Mouse (Mus musculus): Measurements from ENCODE around the gene Btd.

The Btd gene

GRCm38 (mm10) chr14:31666931-31667705 lies 26.3 kb downstream of the Btd start:
- DNase-seq: no peak

DNA sequence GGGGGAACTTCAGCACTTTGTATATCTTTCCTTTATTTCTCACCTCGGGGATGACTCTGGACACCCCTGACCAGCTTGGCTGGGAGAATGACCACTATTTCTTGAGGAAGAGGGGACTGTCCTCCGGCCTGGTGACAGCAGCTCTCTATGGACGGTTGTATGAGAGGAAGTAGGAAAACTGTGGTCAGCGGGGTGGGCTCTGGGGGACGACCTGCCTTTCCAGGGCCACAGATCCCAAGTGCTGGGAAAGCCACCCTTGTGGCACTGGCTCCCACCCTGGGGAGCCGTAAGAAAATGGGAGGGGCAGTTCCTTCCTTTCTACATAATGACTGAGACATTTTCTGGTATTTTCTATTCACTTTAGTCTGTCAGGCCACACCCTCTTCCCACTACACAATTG lies 26.9 kb downstream of the Btd start:
- no peak for DNase-seq

- DNase-seq: no peak
Observed at GRCm38 (mm10) chr14:31668326-31668725, 27.5 kb downstream of the Btd start.

DNA sequence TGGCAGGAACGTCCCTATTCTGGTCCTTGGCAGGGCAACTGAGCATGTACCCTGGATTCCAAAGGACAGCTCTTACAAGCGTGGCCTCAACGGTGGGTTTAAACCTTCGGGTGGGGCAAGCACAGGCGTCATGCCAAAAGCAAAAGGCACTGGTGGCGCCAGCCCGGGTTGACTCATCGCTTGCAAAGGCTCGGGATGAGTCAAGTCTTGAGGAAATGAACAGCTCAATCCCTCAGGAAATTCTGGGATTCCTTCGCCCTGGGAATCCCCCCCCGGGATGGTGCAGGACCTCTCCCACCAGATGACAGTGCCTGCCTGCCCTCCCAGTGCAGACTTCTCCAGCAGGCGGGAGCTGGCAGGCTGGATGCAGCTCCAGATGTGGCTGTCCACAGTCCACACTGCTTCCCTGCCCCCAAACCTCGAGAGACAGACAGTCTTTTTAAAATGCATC lies 28.4 kb downstream of the Btd start:
- peak; percentile 44 for DNase-seq

DNA sequence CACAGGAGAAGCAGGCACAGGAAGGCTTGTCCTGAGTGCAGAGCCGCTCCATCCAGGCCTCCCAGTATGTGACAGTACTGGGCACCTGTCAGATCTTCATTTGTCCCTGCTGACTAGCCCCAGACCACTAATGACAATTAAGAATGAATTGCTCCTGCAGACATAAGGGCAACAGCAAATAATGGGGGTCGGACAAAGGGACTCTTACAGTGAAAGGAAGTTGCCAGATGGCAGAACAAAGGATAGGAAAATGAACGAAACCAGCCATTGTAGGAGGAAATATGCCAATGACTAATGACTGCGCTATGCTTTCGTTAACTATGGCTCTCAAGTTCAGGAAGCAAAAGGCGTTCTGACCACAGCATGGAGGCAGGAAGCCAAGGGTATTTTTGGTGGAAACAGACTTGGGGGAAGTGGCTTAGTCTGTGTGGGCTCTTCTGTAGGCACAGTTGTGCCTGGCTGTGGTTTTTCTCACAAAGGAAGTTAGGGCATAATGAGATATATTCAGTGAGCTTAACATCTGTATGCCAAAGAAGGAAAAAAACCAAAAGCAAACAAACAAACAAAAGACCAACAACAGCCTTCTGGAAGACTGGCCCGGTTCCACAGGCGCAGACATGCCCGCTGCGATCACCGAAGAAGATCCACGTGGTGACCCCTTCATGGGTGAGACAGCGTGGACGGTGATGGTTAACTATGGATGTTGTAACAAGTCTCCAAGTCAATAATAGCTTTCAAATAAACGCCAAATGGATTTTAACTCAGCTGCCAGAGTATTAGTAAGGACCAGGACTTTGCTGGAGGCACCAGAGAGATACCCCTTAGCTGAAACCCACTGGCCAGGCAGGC lies 29.0 kb downstream of the Btd start:
- DNase-seq: peak; percentile 65

GRCm38 (mm10) chr14:31671635-31672320 lies 30.9 kb downstream of the Btd start:
- no peak for DNase-seq

DNA sequence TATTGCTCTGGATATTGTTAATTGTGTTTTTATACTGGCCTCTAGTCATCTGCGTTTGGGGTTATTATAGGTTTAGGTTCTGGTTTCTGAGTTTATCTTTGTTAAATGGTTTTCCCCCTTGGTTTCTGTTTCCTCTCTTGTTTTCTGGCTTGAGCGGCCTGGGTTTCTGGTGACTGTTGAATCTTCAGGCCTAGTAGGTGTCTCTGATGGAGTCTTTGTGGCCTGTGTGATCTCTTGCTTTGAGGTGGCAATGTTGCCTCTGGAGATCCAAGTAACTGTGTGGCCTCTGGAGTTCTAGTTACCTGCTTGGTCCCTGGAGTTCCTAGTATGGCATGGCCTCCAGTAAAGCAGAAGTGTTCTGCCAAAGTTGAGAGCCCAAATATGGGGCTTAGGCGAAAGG lies 39.8 kb downstream of the Btd start:
- DNase-seq: no peak

GRCm38 (mm10) chr14:31681291-31681690 lies 40.5 kb downstream of the Btd start:
- DNase-seq: no peak

DNA sequence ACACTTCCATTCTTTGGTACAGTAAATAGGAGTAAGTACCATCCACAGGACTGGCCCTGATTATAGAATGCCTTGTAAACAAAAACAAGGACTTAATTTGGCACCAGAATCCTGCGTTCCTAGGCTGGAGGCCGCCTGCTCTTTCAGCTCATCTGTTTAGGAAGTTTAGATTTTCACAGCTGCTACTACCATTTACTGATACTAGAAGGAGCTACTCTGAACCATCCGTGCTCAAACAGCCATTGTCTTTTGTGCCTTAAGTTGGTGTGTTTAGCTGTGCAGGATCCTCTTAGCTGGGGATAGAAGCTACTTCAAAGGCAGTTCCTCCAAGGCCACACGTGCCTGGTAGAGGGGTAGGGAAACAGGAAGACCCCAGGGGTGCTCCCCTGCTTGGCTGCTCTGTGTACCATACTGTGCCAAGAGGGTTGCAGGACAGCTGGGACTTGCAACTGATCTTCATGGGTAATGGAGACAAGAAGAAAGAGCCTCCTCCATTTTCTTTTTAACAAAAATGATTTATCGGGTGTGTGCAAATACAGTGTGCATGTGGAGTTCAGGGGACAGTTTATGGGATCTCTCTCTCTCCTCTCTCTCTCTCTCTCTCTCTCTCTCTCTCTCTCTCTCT lies 41.2 kb downstream of the Btd start:
- peak; percentile 35 for DNase-seq

- DNase-seq: no peak
Observed at GRCm38 (mm10) chr14:31683610-31684009, 42.8 kb downstream of the Btd start.

- peak; percentile 39 for DNase-seq
Observed at GRCm38 (mm10) chr14:31684343-31685040, 43.7 kb downstream of the Btd start.

DNA sequence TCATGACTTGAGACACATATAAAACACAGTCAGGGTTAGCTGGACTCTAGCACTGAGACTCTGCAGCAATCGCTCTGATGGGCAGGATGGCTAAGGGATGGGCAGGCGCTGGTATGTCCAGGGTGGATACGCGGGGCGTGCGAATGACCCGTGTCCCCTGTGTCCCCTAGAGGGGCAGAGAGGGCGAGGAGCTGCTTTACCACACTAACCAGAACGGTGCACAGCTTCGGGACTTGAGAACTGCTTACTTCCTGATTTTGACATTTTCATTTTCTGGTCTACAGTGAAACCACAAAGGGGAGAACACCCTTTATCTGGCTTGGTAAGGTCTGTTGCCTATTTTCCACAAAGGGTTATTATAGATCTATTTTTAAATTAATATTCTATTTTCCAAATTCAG lies 44.9 kb downstream of the Btd start:
- DNase-seq: peak; percentile 46

DNA sequence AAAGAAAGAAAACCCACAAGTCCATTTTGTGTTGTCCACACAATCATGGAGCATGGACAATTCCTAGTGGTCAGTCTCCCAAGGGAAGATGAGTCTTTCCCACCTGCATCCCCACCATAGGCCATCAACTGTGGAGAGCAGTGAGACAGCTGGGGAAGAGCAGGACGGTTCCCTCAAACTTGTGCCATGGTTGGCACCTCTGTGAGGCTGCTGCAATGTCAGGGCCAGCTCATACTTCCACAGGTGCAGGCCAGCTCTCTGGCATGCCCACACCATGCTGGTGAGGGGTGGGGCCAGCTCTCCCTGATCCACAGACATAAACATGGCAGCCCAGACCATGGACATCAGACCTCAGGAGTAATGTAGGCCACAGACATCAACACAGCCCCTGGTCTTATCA lies 45.4 kb downstream of the Btd start:
- no peak for DNase-seq

GRCm38 (mm10) chr14:31692536-31692935 lies 51.7 kb downstream of the Btd start:
- no peak for DNase-seq

DNA sequence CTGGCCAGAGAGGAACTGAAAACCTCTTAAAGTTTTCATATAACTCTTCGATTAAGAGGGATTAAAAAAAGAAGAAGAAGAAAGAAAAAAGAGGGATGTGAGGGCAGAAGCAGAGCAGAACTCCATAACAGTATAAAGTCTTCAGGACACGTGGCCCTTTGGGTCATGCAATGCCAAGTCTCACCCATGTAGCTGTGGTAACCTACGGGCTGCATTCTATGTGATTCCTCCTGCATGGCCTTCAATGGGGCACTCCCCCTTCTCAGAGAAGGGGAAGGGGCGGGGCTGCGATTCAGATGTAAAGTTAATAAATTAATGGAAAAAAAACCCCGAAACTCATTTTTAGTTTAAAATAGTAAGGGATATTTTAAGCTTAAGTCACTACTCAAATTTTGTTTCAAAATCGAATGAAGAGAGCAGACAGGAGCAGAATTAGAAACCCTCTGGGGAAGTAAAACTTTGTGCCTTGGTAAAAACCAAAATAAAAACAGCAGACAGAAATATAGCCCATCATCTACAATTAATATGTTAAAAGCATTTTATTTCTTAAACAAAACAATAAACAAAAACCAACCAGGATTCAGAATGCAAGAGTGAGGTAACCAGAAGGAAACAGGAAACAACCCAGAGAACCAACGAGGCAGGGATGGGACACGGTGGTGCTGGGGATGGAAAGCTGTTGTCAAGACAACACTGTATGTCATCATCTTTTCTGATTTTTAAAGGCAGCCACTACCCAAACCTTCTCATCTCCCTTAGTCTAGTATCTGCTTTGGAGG lies 55.6 kb downstream of the Btd start:
- DNase-seq: no peak

DNA sequence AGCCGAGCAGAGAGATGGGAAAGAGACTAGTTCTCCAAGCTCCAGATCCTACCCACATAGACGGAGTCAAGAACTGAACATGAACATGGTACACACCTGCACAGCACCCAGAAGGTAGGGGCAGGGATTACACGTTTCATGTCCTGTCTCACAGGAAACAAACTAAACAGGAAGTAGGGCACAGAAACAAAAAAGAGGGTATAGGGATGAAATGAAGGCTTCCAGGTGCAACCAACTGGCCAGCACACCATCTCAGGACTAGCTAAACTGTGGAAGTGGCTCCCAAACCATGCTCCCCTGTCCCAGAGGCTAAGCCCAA lies 56.1 kb downstream of the Btd start:
- peak; percentile 50 for DNase-seq

DNA sequence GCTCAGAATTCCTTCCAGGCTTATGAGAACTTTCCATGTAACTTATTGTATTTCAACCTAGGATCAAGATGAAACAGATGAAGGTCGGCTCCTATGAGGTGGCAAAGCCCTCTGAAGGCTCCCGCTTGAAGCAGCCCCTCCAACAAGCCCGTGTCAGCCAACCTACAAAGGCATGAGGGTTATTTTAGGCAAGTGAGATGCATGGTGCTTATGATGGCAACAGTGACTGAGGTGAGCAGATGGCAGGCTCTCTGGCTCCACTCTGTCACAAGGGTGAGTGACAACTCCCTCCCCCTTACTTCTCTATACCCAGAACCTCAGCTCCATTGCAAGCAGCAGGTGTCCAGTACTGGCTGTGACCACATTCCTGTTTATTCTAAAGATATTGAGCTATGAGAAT lies 56.5 kb downstream of the Btd start:
- DNase-seq: peak; percentile 35

- no peak for DNase-seq
Observed at GRCm38 (mm10) chr14:31697755-31698154, 56.9 kb downstream of the Btd start.

DNA sequence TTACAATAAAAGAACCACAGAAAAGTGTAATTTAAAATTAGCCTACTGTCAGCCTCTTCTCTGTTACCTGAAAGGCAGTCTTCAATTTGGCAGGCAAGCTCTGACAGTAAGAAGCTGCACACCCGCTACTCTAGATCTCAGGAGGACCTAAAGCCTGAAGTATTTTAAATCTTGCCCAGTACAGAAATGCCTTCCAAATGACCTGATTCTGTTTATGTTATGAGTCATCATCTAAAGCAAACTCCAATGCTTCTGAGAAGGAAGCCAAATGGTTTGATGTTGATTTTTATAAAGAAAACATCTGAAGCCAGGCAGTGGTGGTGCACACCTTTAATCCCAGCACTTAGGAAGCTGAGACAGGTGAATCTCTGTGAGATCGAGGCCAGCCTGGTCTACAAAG lies 59.5 kb downstream of the Btd start:
- DNase-seq: no peak

DNA sequence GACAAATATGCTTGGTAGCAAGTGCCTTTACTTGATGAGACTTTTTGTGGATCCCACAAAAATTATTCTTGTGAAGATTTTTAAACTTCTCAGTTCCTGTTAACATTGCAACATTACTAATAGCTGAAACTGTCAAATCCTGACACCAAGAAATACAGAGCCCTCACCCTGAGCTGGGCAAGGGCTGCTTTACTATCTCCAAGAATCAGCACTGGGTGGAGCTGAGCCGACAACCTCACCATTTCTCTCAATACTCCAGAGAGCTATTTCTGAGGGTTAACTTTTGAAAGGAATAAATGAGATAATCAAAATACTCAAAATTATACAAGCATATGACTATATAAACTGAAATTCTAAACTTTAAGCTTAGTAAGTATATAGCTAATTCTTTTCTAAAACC lies 68.5 kb downstream of the Btd start:
- no peak for DNase-seq

DNA sequence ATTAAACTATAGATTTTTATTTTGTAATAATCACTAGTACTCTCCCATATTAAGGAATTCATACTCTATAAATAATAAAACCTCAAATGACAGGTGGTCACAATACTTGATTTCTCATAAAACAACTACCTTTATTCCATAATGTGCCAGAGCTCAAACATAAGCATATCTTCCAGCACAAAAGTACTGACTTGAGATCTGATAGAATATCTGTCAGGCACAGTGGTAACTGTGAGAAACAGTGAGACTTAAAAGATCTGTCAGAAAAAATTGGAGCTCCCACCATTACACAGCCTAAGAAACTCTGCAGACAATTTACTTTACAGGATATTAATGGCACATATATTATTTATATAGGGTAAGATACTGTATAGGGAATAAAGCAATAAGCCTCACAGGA lies 74.8 kb downstream of the Btd start:
- DNase-seq: no peak

GRCm38 (mm10) chr14:31717360-31717759 lies 76.5 kb downstream of the Btd start:
- DNase-seq: no peak
